Mouse (Mus musculus) G1E (cell line): ENCODE results near the gene Mpnd. TPM values are rescaled to one million over a fixed set of nuclear protein-coding genes. Genes with fewer than 3 reads are reported as not detected.

ENCODE experiments used
- ATAC-seq: 2 replicates; pipeline ENCODE4 v1.8.0; 2016; ENCODE audit warnings: mild to moderate bottlenecking; ENCODE audit not compliant: insufficient number of reproducible peaks, poor library complexity, low FRiP score, severe bottlenecking; ENCODE audit errors: extremely low read depth
- DNase-seq: peaks from one replicate; pipeline ENCODE4 v3.0.0; 2012; ENCODE audit warnings: low spot score
- H3K27me3 ChIP-seq: 2 replicates; pipeline ENCODE4 v1.6.1; 2012; ENCODE audit warnings: mild to moderate bottlenecking, low read length, inconsistent platforms; ENCODE audit not compliant: insufficient read depth
- H3K36me3 ChIP-seq: replicated peaks from 2 replicates; pipeline ENCODE3; 2012; ENCODE audit warnings: mild to moderate bottlenecking, inconsistent platforms
- H3K4me1 ChIP-seq: 2 replicates; pipeline ENCODE4 v1.6.1; 2012; ENCODE audit warnings: low read depth, low read length, inconsistent platforms, mixed read lengths; ENCODE audit not compliant: insufficient read depth
- H3K4me3 ChIP-seq: 2 replicates; pipeline ENCODE4 v1.5.1; 2012; ENCODE audit warnings: low read depth, mild to moderate bottlenecking, inconsistent platforms, low read length, moderate library complexity, mixed read lengths
- H3K9me3 ChIP-seq: replicated peaks from 2 replicates; pipeline ENCODE4 v1.6.1; 2012; ENCODE audit warnings: inconsistent platforms
- CTCF ChIP-seq: IDR thresholded peaks from 2 replicates; pipeline ENCODE4 v1.5.1; 2012; ENCODE audit warnings: low read depth, low read length, inconsistent platforms, mixed read lengths
- GATA1 ChIP-seq: IDR thresholded peaks from 2 replicates; pipeline ENCODE4 v1.6.1; 2012; ENCODE audit warnings: borderline replicate concordance, low read length, inconsistent platforms, mixed read lengths
- GATA2 ChIP-seq: IDR thresholded peaks from 2 replicates; pipeline ENCODE4 v1.6.1; 2012; ENCODE audit warnings: low read depth, low read length, inconsistent platforms, borderline replicate concordance
- POLR2AphosphoS5 ChIP-seq: IDR thresholded peaks from 2 replicates; pipeline ENCODE4 v1.6.1; 2012; ENCODE audit warnings: low read depth, low read length, inconsistent platforms; ENCODE audit not compliant: insufficient replicate concordance
- TAL1 ChIP-seq: conservative IDR thresholded peaks from 2 replicates; pipeline ENCODE4 v1.6.1; 2012; ENCODE audit warnings: low read depth, low read length, inconsistent platforms, mixed read lengths
- polyA plus RNA-seq: library from polyadenylated mRNA; stranded (reverse); fragments of >175 nt; gene quantifications from 2 replicates; pipeline ENCODE4 v1.2.3, GENCODE M21; 2012
- total RNA-seq, 2 experiments: library from RNA; stranded (forward) in 1 of 2; stranded (reverse) in 1 of 2; fragments of 200-1000 nt in 1 of 2; fragments of >200 nt in 1 of 2; fragmentation: Nextera tagmentation in 1 of 2; gene quantifications; 2 replicates each; pipeline ENCODE4 v1.2.3; 2014 to 2017

The Mpnd gene
- total and polyA plus RNA-seq, 3 experiments: 11.2 to 46.2 (median 39.1) TPM

DNA sequence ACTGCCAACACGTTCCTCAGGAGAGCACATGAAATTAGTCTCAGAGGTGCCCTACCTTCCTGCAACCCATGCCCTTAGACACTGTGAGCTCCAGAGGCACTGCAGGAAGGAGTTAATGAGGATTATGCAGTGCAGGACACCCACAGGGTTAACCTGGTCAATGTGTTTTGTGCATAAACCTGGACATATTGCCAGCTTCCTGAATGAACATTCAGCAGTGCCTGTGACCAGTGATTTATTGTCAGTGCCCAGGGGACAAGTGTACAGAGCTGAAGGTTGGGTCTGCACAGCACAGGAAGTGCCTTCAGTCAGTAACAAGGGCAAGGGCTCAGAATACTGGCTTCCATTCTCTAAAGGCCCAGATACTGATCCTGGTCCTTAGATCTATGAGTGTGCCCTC, 21.4 kb downstream of the Mpnd start:
- TF ChIP-seq CTCF (no peak), TAL1 (no peak), GATA1 (no peak), POLR2AphosphoS5 (no peak), GATA2 (no peak)
- Histone ChIP-seq H3K27me3 (no peaks in the 10 kb centered on the region), H3K36me3 (peaks cover 97% of the 10 kb centered on the region), H3K4me1 (peaks cover 71% of the 10 kb centered on the region), H3K4me3 (no peak overlapping the region), H3K9me3 (no peaks in the 10 kb centered on the region)
- DNase-seq (no peak), ATAC-seq (no peak)

- DNase-seq (no peak), ATAC-seq (no peak)
- TF ChIP-seq GATA2: no peak
- TF ChIP-seq TAL1: no peak
- no peak for TF ChIP-seq POLR2AphosphoS5
- TF ChIP-seq GATA1: no peak
- TF ChIP-seq CTCF: no peak
- H3K4me3 ChIP-seq: no peak overlapping the region
- no peaks in the 10 kb centered on the region for H3K27me3 ChIP-seq
- H3K4me1 ChIP-seq: peaks cover 75% of the 10 kb centered on the region
- H3K36me3 ChIP-seq: peaks cover 96% of the 10 kb centered on the region
- H3K9me3 ChIP-seq: no peaks in the 10 kb centered on the region
Observed at GRCm38 (mm10) chr17:56027801-56028441, 22.4 kb downstream of the Mpnd start.

- DNase-seq: no peak
- peaks cover 75% of the 10 kb centered on the region for H3K4me1 ChIP-seq
- H3K36me3 ChIP-seq: peaks cover 96% of the 10 kb centered on the region
- no peaks in the 10 kb centered on the region for H3K9me3 ChIP-seq
- ATAC-seq: no peak
- TF ChIP-seq GATA2 (no peak), POLR2AphosphoS5 (no peak), CTCF (no peak), TAL1 (no peak), GATA1 (no peak)
- H3K4me3 ChIP-seq: peak overlapping the region; percentile 10; the same call in 1 of the 2 replicates
- H3K27me3 ChIP-seq: no peaks in the 10 kb centered on the region
Observed at GRCm38 (mm10) chr17:56030238-56030870, 24.8 kb downstream of the Mpnd start.

- ATAC-seq (peak; percentile 88), DNase-seq (peak; percentile 79)
- H3K9me3 ChIP-seq: no peaks in the 10 kb centered on the region
- no peaks in the 10 kb centered on the region for H3K27me3 ChIP-seq
- H3K36me3 ChIP-seq: peaks cover 91% of the 10 kb centered on the region
- TF ChIP-seq POLR2AphosphoS5: no peak
- peak; percentile 44 for TF ChIP-seq TAL1
- TF ChIP-seq GATA2: no peak
- TF ChIP-seq GATA1: no peak
- H3K4me3 ChIP-seq: peak overlapping the region; percentile 10; the same call in 1 of the 2 replicates
- peaks cover 74% of the 10 kb centered on the region for H3K4me1 ChIP-seq
Observed at GRCm38 (mm10) chr17:56030919-56031318, 25.4 kb downstream of the Mpnd start.

- DNase-seq (no peak), ATAC-seq (no peak)
- H3K36me3 ChIP-seq: peaks cover 86% of the 10 kb centered on the region
- TF ChIP-seq GATA1 (no peak), GATA2 (no peak), CTCF (no peak), TAL1 (no peak), POLR2AphosphoS5 (no peak)
- H3K4me3 ChIP-seq: no peak overlapping the region; the same call in 1 of the 2 replicates
- H3K4me1 ChIP-seq: peaks cover 69% of the 10 kb centered on the region
- H3K9me3 ChIP-seq: no peaks in the 10 kb centered on the region
- no peaks in the 10 kb centered on the region for H3K27me3 ChIP-seq
Observed at GRCm38 (mm10) chr17:56031431-56031830, 25.9 kb downstream of the Mpnd start.

- peaks cover 78% of the 10 kb centered on the region for H3K36me3 ChIP-seq
- no peak overlapping the region; the same call in 1 of the 2 replicates for H3K4me3 ChIP-seq
- no peak for TF ChIP-seq GATA2
- TF ChIP-seq CTCF: no peak
- no peak for TF ChIP-seq TAL1
- no peak for TF ChIP-seq POLR2AphosphoS5
- TF ChIP-seq GATA1: no peak
- H3K4me1 ChIP-seq: peaks cover 68% of the 10 kb centered on the region
- no peaks in the 10 kb centered on the region for H3K27me3 ChIP-seq
- no peak for ATAC-seq
- no peak for DNase-seq
- H3K9me3 ChIP-seq: no peaks in the 10 kb centered on the region
Observed at GRCm38 (mm10) chr17:56032127-56032733, 26.7 kb downstream of the Mpnd start.
